Mouse (Mus musculus): ENCODE data around the gene Sh2d1b2. TPM values are rescaled to one million over a fixed set of nuclear protein-coding genes. Genes with fewer than 3 reads are reported as not detected.

Gene Sh2d1b2
- total RNA-seq, 2 experiments from 2014 or later = not detected

- H3K27ac ChIP-seq = peak overlapping the region; percentile 86
- no peak for TF ChIP-seq CTCF (IDR thresholded peaks at IDR 0.05)
- intact Hi-C loops (cut with DNase I) = loop anchor here (5.0 kb wide), 1 partner anchor 42 kb away; no protein-coding TSS in a partner anchor
- DNase-seq (ENCODE audit: extremely low spot score in 1 of 2, low spot score in 2 of 2) = no peak
- peak overlapping the region; percentile 80 for H3K4me3 ChIP-seq
Observed at GRCm38 (mm10) chr1:170215590-170215989, 17.0 kb upstream of the Sh2d1b2 start.

- no peak for DNase-seq (ENCODE audit: extremely low spot score in 1 of 2, low spot score in 2 of 2)
- H3K4me3 ChIP-seq = no peak overlapping the region
- peak; percentile 60 for TF ChIP-seq CTCF (IDR thresholded peaks at IDR 0.05)
- peak overlapping the region; percentile 58 for H3K27ac ChIP-seq
- intact Hi-C loops (cut with DNase I) = loop anchor here (1.0 to 5.0 kb wide), 2 partner anchors 39 to 395 kb away; no protein-coding TSS in a partner anchor
Observed at GRCm38 (mm10) chr1:170218091-170218884, 14.3 kb upstream of the Sh2d1b2 start.

- DNase-seq (ENCODE audit: extremely low spot score in 1 of 2, low spot score in 2 of 2) = no peak
- intact Hi-C loops (cut with DNase I) = no loop called here
- no peak overlapping the region for H3K4me3 ChIP-seq
- no peak for TF ChIP-seq CTCF (IDR thresholded peaks at IDR 0.05)
- no peak overlapping the region for H3K27ac ChIP-seq
Observed at GRCm38 (mm10) chr1:170220351-170220750, 12.2 kb upstream of the Sh2d1b2 start.

- DNase-seq (ENCODE audit: extremely low spot score in 1 of 2, low spot score in 2 of 2) = no peak
- TF ChIP-seq CTCF (IDR thresholded peaks at IDR 0.05) = no peak
- intact Hi-C loops (cut with DNase I) = no loop called here
- H3K4me3 ChIP-seq = no peak overlapping the region
- no peak overlapping the region for H3K27ac ChIP-seq
Observed at GRCm38 (mm10) chr1:170223276-170223675, 9.3 kb upstream of the Sh2d1b2 start.

- no peak for DNase-seq (ENCODE audit: extremely low spot score in 1 of 2, low spot score in 2 of 2)
- Histone ChIP-seq H3K27ac (no peak overlapping the region), H3K4me3 (no peak overlapping the region)
- intact Hi-C loops (cut with DNase I) = no loop called here
- TF ChIP-seq CTCF (IDR thresholded peaks at IDR 0.05) = no peak
Observed at GRCm38 (mm10) chr1:170245016-170245415, 12.5 kb downstream of the Sh2d1b2 start.

GRCm38 (mm10) chr1:170254893-170255559, 22.5 kb downstream of the Sh2d1b2 start:
- intact Hi-C loops (cut with DNase I) = loop anchor here (5.0 kb wide), 1 partner anchor 38 kb away; the partner anchor contains the start of gene Uhmk1
- no peak for TF ChIP-seq CTCF (IDR thresholded peaks at IDR 0.05)
- Histone ChIP-seq H3K4me3 (peak overlapping the region; percentile 81), H3K27ac (peak overlapping the region; percentile 76)
- DNase-seq (ENCODE audit: extremely low spot score in 1 of 2, low spot score in 2 of 2) = no peak

- intact Hi-C loops (cut with DNase I) = loop anchor here (5.0 kb wide), 1 partner anchor 38 kb away; the partner anchor contains the start of gene Uhmk1
- Histone ChIP-seq H3K27ac (peak overlapping the region; percentile 76), H3K4me3 (peak overlapping the region; percentile 81)
- DNase-seq (ENCODE audit: extremely low spot score in 1 of 2, low spot score in 2 of 2) = peak; percentile 84 to 86
- TF ChIP-seq CTCF (IDR thresholded peaks at IDR 0.05) = no peak
Observed at GRCm38 (mm10) chr1:170255560-170255910, 23.0 kb downstream of the Sh2d1b2 start.

- no peak overlapping the region for H3K4me3 ChIP-seq
- no peak for DNase-seq (ENCODE audit: extremely low spot score in 1 of 2, low spot score in 2 of 2)
- no peak for TF ChIP-seq CTCF (IDR thresholded peaks at IDR 0.05)
- H3K27ac ChIP-seq = no peak overlapping the region
- intact Hi-C loops (cut with DNase I) = no loop called here
Observed at GRCm38 (mm10) chr1:170270281-170270680, 37.7 kb downstream of the Sh2d1b2 start.

- TF ChIP-seq CTCF (IDR thresholded peaks at IDR 0.05) = no peak
- Histone ChIP-seq H3K27ac (no peak overlapping the region), H3K4me3 (no peak overlapping the region)
- intact Hi-C loops (cut with DNase I) = no loop called here
- no peak for DNase-seq (ENCODE audit: extremely low spot score in 1 of 2, low spot score in 2 of 2)
Observed at GRCm38 (mm10) chr1:170270696-170271095, 38.1 kb downstream of the Sh2d1b2 start.

GRCm38 (mm10) chr1:170273252-170273651, 40.7 kb downstream of the Sh2d1b2 start:
- Histone ChIP-seq H3K27ac (no peak overlapping the region), H3K4me3 (no peak overlapping the region)
- no peak for TF ChIP-seq CTCF (IDR thresholded peaks at IDR 0.05)
- intact Hi-C loops (cut with DNase I) = no loop called here
- no peak for DNase-seq (ENCODE audit: extremely low spot score in 1 of 2, low spot score in 2 of 2)

GRCm38 (mm10) chr1:170277016-170277415, 44.5 kb downstream of the Sh2d1b2 start, which contains the start of gene Sh2d1b1:
Gene Sh2d1b1 (plus strand): TSS chr1:170277320.
- TF ChIP-seq CTCF (IDR thresholded peaks at IDR 0.05) = no peak
- DNase-seq (ENCODE audit: extremely low spot score in 1 of 2, low spot score in 2 of 2) = no peak
- H3K27ac ChIP-seq = no peak within 1 kb of the TSS
- H3K4me3 ChIP-seq = no peak within 1 kb of the TSS
- intact Hi-C loops (cut with DNase I) = no loop called here

- intact Hi-C loops (cut with DNase I) = no loop called here
- H3K27ac ChIP-seq = no peak overlapping the region
- no peak for DNase-seq (ENCODE audit: extremely low spot score in 1 of 2, low spot score in 2 of 2)
- H3K4me3 ChIP-seq = no peak overlapping the region
- TF ChIP-seq CTCF (IDR thresholded peaks at IDR 0.05) = no peak
Observed at GRCm38 (mm10) chr1:170282415-170283129, 50.0 kb downstream of the Sh2d1b2 start.
